Mouse (Mus musculus): Measurements from ENCODE around the gene Zfp972. TPM values are rescaled to one million over a fixed set of nuclear protein-coding genes. Genes with fewer than 3 reads are reported as not detected.

Gene Zfp972
- polyA plus RNA-seq, 1 experiment from 2014 or later, result 0.84 TPM

Other genes with a start within 250 kb of the Zfp972 start
- gene Gm14322, start 166.3 kb downstream of the Zfp972 start, polyA plus RNA-seq (2014; fragmentation: Nextera tagmentation; extraction: Ambion mirVana), result 6.8 and 8.8 TPM in 2 replicates
- 37.9 and 42.4 TPM in 2 replicates for gene Gm14325, start 85.3 kb downstream of the Zfp972 start, polyA plus RNA-seq (2014; fragmentation: Nextera tagmentation; extraction: Ambion mirVana)
- 2.0 TPM in 2 replicates for gene Gm14327, start 28.5 kb downstream of the Zfp972 start, polyA plus RNA-seq (2014; fragmentation: Nextera tagmentation; extraction: Ambion mirVana)
- 15.3 and 17.5 TPM in 2 replicates for gene Gm14326, start 31.7 kb upstream of the Zfp972 start, polyA plus RNA-seq (2014; fragmentation: Nextera tagmentation; extraction: Ambion mirVana)
- 9.0 and 9.4 TPM in 2 replicates for gene Zfp971, start 97.7 kb upstream of the Zfp972 start, polyA plus RNA-seq (2014; fragmentation: Nextera tagmentation; extraction: Ambion mirVana)
- gene Zfp931, start 152.9 kb upstream of the Zfp972 start, polyA plus RNA-seq (2014; fragmentation: Nextera tagmentation; extraction: Ambion mirVana), result 12.1 and 14.5 TPM in 2 replicates
- 62.5 and 79.2 TPM in 2 replicates for gene Phactr3, start 193.4 kb upstream of the Zfp972 start, polyA plus RNA-seq (2014; fragmentation: Nextera tagmentation; extraction: Ambion mirVana)